Mouse (Mus musculus) thymus, adult 2 months (tissue): Measurements from ENCODE around the gene Mmp13. TPM values are rescaled to one million over a fixed set of nuclear protein-coding genes. Genes with fewer than 3 reads are reported as not detected.

Source experiments
- DNase-seq: peaks from one replicate; pipeline ENCODE4 v3.0.0; 2021
- H3K27ac ChIP-seq: fragments of 200-500 bp; 2 replicates; pipeline ENCODE4 v1.5.1; 2012; ENCODE audit warnings: low read length, control low read depth; ENCODE audit not compliant: control insufficient read depth, insufficient read depth
- H3K27me3 ChIP-seq: fragments of 200-500 bp; 2 replicates; pipeline ENCODE4 v1.6.1; 2012; ENCODE audit warnings: mild to moderate bottlenecking, low read length, moderate library complexity, mixed read lengths; ENCODE audit not compliant: control insufficient read depth, insufficient read depth
- H3K36me3 ChIP-seq: fragments of 200-500 bp; 2 replicates; pipeline ENCODE4 v1.6.1; 2012; ENCODE audit warnings: mild to moderate bottlenecking, low read length, moderate library complexity; ENCODE audit not compliant: control insufficient read depth, insufficient read depth
- H3K4me1 ChIP-seq: fragments of 200-500 bp; replicated peaks from 2 replicates; pipeline ENCODE4 v1.6.1; 2012; ENCODE audit warnings: low read length; ENCODE audit not compliant: control insufficient read depth, insufficient read depth
- H3K4me3 ChIP-seq: fragments of 200-500 bp; 2 replicates; pipeline ENCODE4 v1.5.1; 2012; ENCODE audit warnings: mild to moderate bottlenecking, low read length, control low read depth, moderate library complexity; ENCODE audit not compliant: control insufficient read depth, insufficient read depth
- CTCF ChIP-seq: fragments of 200-500 bp; IDR thresholded peaks from 2 replicates; pipeline ENCODE4 v1.5.1; 2012; ENCODE audit warnings: mild to moderate bottlenecking, control low read depth, low read length, moderate library complexity, borderline replicate concordance; ENCODE audit not compliant: control insufficient read depth, poor library complexity, insufficient read depth; ENCODE audit errors: extremely low read depth
- POLR2A ChIP-seq: fragments of 200-500 bp; IDR thresholded peaks from 2 replicates; pipeline ENCODE4 v1.6.1; 2012; ENCODE audit warnings: mild to moderate bottlenecking, low read length, control low read depth, moderate library complexity; ENCODE audit not compliant: control insufficient read depth, poor library complexity, insufficient read depth; ENCODE audit errors: extremely low read depth
- WGBS: fragments of 180-500 bp; shearing (Covaris S2); methylation state at CpG from one replicate; pipeline ENCODE4 v1.1.7; 2018; 5-methylcytosine and 5-hydroxymethylcytosine counted together
- polyA plus RNA-seq: library from polyadenylated mRNA; depleted of rRNA; stranded (reverse); fragments of >200 nt; gene quantifications from 2 replicates; pipeline ENCODE4 v1.2.3, GENCODE M21; 2012; rRNA removed

The Mmp13 gene
- polyA plus RNA-seq = 0.20 and 0.36 TPM in 2 replicates

GRCm38 (mm10) chr9:7272214-7272613 is at the start of gene Mmp13:
Gene Mmp13 (plus strand): TSS chr9:7272514.
- no peaks in the 10 kb centered on the region for H3K36me3 ChIP-seq
- no peak within 1 kb of the TSS for H3K27ac ChIP-seq
- H3K4me3 ChIP-seq = no peak within 1 kb of the TSS
- no peaks in the 10 kb centered on the region for H3K27me3 ChIP-seq
- 44% methylated on average over 1 of the region's 1 CpGs for WGBS
- TF ChIP-seq CTCF (no peak), POLR2A (no peak)
- DNase-seq = no peak
- no peaks in the 10 kb centered on the region for H3K4me1 ChIP-seq

- Histone ChIP-seq H3K4me1 (no peaks in the 10 kb centered on the region), H3K36me3 (no peaks in the 10 kb centered on the region), H3K4me3 (no peak overlapping the region), H3K27ac (no peak overlapping the region), H3K27me3 (no peaks in the 10 kb centered on the region)
- DNase-seq = no peak
- 98% methylated on average over 1 of the region's 1 CpGs for WGBS
- TF ChIP-seq POLR2A = no peak
- TF ChIP-seq CTCF = no peak
Measured at GRCm38 (mm10) chr9:7238619-7239018, 33.7 kb upstream of the Mmp13 start.

GRCm38 (mm10) chr9:7239967-7240366 is 32.3 kb upstream of the Mmp13 start:
- Histone ChIP-seq H3K27ac (no peak overlapping the region), H3K27me3 (no peaks in the 10 kb centered on the region), H3K4me3 (no peak overlapping the region), H3K4me1 (no peaks in the 10 kb centered on the region), H3K36me3 (no peaks in the 10 kb centered on the region)
- WGBS = 76% methylated on average over 2 of the region's 2 CpGs
- TF ChIP-seq CTCF (no peak), POLR2A (no peak)
- DNase-seq = no peak

- WGBS = 3% methylated on average over 1 of the region's 1 CpGs
- Histone ChIP-seq H3K27me3 (no peaks in the 10 kb centered on the region), H3K27ac (no peak overlapping the region), H3K4me3 (no peak overlapping the region), H3K4me1 (no peaks in the 10 kb centered on the region; the same call in 1 of the 2 replicates), H3K36me3 (no peaks in the 10 kb centered on the region)
- DNase-seq = peak; percentile 18
- no peak for TF ChIP-seq POLR2A
- TF ChIP-seq CTCF = no peak
Measured at GRCm38 (mm10) chr9:7252797-7253654, 19.3 kb upstream of the Mmp13 start.

GRCm38 (mm10) chr9:7261667-7262066 is 10.6 kb upstream of the Mmp13 start:
- no peak for DNase-seq
- Histone ChIP-seq H3K27me3 (no peaks in the 10 kb centered on the region), H3K27ac (no peak overlapping the region), H3K4me1 (no peaks in the 10 kb centered on the region), H3K36me3 (no peaks in the 10 kb centered on the region), H3K4me3 (no peak overlapping the region)
- TF ChIP-seq POLR2A = no peak
- no peak for TF ChIP-seq CTCF
- 100% methylated on average over 1 of the region's 1 CpGs for WGBS

GRCm38 (mm10) chr9:7270071-7270470 is 2.2 kb upstream of the Mmp13 start:
- no peaks in the 10 kb centered on the region for H3K4me1 ChIP-seq
- no peak overlapping the region for H3K27ac ChIP-seq
- no peak for TF ChIP-seq CTCF
- TF ChIP-seq POLR2A = no peak
- no peak overlapping the region for H3K4me3 ChIP-seq
- WGBS = 77% methylated on average over 3 of the region's 3 CpGs
- H3K27me3 ChIP-seq = no peaks in the 10 kb centered on the region
- no peak for DNase-seq
- no peaks in the 10 kb centered on the region for H3K36me3 ChIP-seq
